Mouse (Mus musculus) bone marrow macrophage, adult 2 months (primary cell): ENCODE results near the gene Fntb. TPM values are rescaled to one million over a fixed set of nuclear protein-coding genes. Genes with fewer than 3 reads are reported as not detected.

Source experiments
- H3K27ac ChIP-seq: 2 replicates; pipeline ENCODE4 v1.5.1; 2012; ENCODE audit warnings: low read depth, low read length; ENCODE audit not compliant: insufficient read depth
- H3K4me1 ChIP-seq: 2 replicates; pipeline ENCODE4 v1.6.1; 2012; ENCODE audit warnings: low read length; ENCODE audit not compliant: control insufficient read depth, insufficient read depth
- H3K4me3 ChIP-seq: 2 replicates; pipeline ENCODE4 v1.5.1; 2012; ENCODE audit warnings: mild to moderate bottlenecking, low read length, moderate library complexity; ENCODE audit not compliant: insufficient read depth
- CTCF ChIP-seq: IDR thresholded peaks from 2 replicates; pipeline ENCODE4 v1.5.1; 2012; ENCODE audit warnings: low read depth, mild to moderate bottlenecking, low read length, moderate library complexity
- POLR2A ChIP-seq: IDR thresholded peaks from 2 replicates; pipeline ENCODE4 v1.6.1; 2012; ENCODE audit warnings: mild to moderate bottlenecking, low read depth, low read length, borderline replicate concordance
- polyA plus RNA-seq: library from polyadenylated mRNA; stranded (reverse); fragments of >200 nt; gene quantifications from 2 replicates; pipeline ENCODE4 v1.2.4, GENCODE M21; 2012; ENCODE audit not compliant: missing spikeins, insufficient read depth, insufficient read length

Fntb gene
- polyA plus RNA-seq, 1 experiment = 5.5 TPM

GRCm38 (mm10) chr12:76814120-76814519, 48.7 kb downstream of the Fntb start:
- peaks cover 20% of the 10 kb centered on the region for H3K4me1 ChIP-seq
- no peak overlapping the region for H3K4me3 ChIP-seq
- TF ChIP-seq POLR2A (no peak), CTCF (no peak)

DNA sequence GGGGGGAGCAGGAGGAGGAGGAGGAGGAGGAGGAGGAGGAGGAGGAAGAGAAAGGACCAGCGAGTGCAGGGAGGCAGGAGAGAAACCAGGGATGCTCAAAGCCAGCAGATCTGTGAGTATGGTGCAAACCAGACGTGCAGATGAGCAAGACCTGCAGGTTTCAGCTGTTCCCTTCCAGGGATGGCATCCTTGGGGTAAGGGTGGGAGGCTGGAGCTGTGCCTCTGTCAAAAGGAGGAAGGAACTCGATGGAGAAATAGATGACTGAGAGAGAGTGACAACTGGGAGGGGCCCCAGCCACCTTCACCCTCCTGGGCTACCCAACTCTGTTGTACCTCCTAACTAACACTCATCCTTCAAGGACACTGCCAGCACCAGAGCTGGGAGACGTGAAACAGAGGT, 51.3 kb downstream of the Fntb start:
- Histone ChIP-seq H3K4me3 (no peak overlapping the region), H3K4me1 (peaks cover 20% of the 10 kb centered on the region), H3K27ac (no peak overlapping the region)
- no peak for TF ChIP-seq CTCF

More at GRCm38 (mm10) chr12:76814120-76814519, 48.7 kb downstream of the Fntb start:
- H3K27ac ChIP-seq = no peak overlapping the region

- Histone ChIP-seq H3K27ac (no peak overlapping the region), H3K4me1 (peaks cover 20% of the 10 kb centered on the region), H3K4me3 (no peak overlapping the region)
- TF ChIP-seq POLR2A (no peak), CTCF (no peak)
These were observed 51.8 kb downstream of the Fntb start for GRCm38 (mm10) chr12:76817176-76817575.

- no peak overlapping the region for H3K27ac ChIP-seq
- TF ChIP-seq POLR2A (no peak), CTCF (no peak)
These were observed 52.7 kb downstream of the Fntb start for GRCm38 (mm10) chr12:76818120-76818519.

GRCm38 (mm10) chr12:76818908-76819307, 53.5 kb downstream of the Fntb start:
- TF ChIP-seq POLR2A (no peak), CTCF (no peak)
- H3K27ac ChIP-seq = no peak overlapping the region
- H3K4me1 ChIP-seq = peaks cover 12% of the 10 kb centered on the region
- no peak overlapping the region for H3K4me3 ChIP-seq

More at GRCm38 (mm10) chr12:76818120-76818519, 52.7 kb downstream of the Fntb start:
- Histone ChIP-seq H3K4me1 (peaks cover 18% of the 10 kb centered on the region), H3K4me3 (no peak overlapping the region)

DNA sequence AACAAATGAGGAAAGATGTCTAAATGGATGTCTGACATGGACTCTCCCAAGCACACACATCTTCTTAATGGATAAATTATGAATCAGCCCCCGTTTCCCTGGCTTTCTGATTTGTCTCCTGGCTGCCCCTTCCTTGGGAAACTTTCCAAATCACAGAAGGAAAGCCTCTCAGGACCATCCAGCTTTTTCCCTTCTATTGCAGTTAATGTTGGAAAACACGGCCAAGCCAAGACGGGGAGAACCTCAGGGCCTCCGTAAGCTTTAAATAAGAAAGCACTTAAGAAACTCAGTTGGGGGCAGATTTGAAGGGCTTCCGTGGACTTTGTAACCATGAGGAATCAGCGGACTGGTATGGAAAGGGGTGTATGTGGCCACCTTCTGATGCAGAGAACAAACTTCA, 54.4 kb downstream of the Fntb start:
- peaks cover 9% of the 10 kb centered on the region; the same call in 1 of the 2 replicates for H3K4me1 ChIP-seq
- TF ChIP-seq CTCF (no peak), POLR2A (no peak)
- H3K4me3 ChIP-seq = no peak overlapping the region
- no peak overlapping the region for H3K27ac ChIP-seq

GRCm38 (mm10) chr12:76820615-76821014, 55.2 kb downstream of the Fntb start:
- Histone ChIP-seq H3K27ac (no peak overlapping the region), H3K4me1 (peaks cover 9% of the 10 kb centered on the region; the same call in 1 of the 2 replicates), H3K4me3 (no peak overlapping the region)
- TF ChIP-seq CTCF (no peak), POLR2A (no peak)

GRCm38 (mm10) chr12:76822002-76822650, 56.7 kb downstream of the Fntb start:
- Histone ChIP-seq H3K4me3 (peak overlapping the region; percentile 56), H3K27ac (no peak overlapping the region), H3K4me1 (peaks cover 6% of the 10 kb centered on the region; the same call in 1 of the 2 replicates)
- TF ChIP-seq CTCF (no peak), POLR2A (no peak)

DNA sequence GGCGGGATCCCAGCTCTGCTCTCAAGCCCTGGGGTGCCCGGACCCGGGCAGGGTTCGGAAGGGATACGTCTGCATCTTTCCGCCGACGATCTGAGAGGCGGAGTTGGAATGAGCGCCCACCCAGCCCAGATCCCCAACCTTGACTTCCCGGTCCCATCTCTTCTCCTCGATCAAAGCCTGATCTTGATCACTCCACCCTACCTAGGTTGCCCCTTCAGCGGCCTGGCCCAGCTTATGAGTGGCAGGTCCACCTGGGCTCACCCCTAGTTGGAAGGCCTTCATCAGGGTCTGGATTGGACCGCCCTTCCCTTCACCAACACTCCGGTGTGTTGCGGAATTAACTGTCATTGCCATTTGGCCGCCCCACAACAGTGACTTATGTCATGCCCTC, 57.3 kb downstream of the Fntb start, which contains the start of gene Rab15:
Gene Rab15, minus strand, starts transcription at position 258 of the 391 bp plus-strand sequence.
- Histone ChIP-seq H3K4me3 (peak within 1 kb of the TSS; percentile 56), H3K27ac (no peak within 1 kb of the TSS), H3K4me1 (peaks cover 3% of the 10 kb centered on the region; the same call in 1 of the 2 replicates)
- TF ChIP-seq CTCF = no peak
- TF ChIP-seq POLR2A = no peak

GRCm38 (mm10) chr12:76825283-76825682, 59.9 kb downstream of the Fntb start:
- Histone ChIP-seq H3K4me1 (no peaks in the 10 kb centered on the region), H3K27ac (no peak overlapping the region), H3K4me3 (no peak overlapping the region)
- TF ChIP-seq CTCF = no peak
- TF ChIP-seq POLR2A = no peak
